Mouse (Mus musculus): ENCODE data around the gene Dnaja3. TPM values are rescaled to one million over a fixed set of nuclear protein-coding genes. Genes with fewer than 3 reads are reported as not detected.
"Not testable (repeated sequence)": the region's sequence is repeated elsewhere in the genome, so short reads cannot be mapped to it uniquely, and the experiment has no call there.

Dnaja3 gene
- polyA plus RNA-seq, 2 experiments from 2014 or later = 24.4 to 29.0 TPM

GRCm38 (mm10) chr16:4674091-4674490, 34.3 kb downstream of the Dnaja3 start:
- ATAC-seq = peak; percentile 94

DNA sequence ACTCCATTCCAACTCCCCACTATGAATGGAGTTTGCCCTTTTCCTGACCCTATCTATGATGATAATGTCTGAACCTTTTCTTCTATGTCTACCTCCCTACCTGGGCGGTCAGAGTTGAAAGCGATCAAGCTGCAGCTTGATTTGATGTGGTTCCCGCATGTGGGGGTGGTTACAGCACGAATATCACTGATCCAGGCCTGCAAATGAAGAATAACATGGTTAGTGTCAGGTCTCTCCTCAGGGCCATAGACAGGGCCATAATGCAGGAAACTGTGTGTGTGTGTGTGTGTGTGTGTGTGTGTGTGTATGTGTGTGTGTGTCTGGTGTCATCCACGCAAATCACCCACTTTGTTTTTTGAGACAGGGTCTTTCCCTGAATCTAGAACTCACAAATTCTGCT, 37.0 kb downstream of the Dnaja3 start:
- ATAC-seq = no peak

- no peak for ATAC-seq
Observed at GRCm38 (mm10) chr16:4678080-4678479, 38.3 kb downstream of the Dnaja3 start.

DNA sequence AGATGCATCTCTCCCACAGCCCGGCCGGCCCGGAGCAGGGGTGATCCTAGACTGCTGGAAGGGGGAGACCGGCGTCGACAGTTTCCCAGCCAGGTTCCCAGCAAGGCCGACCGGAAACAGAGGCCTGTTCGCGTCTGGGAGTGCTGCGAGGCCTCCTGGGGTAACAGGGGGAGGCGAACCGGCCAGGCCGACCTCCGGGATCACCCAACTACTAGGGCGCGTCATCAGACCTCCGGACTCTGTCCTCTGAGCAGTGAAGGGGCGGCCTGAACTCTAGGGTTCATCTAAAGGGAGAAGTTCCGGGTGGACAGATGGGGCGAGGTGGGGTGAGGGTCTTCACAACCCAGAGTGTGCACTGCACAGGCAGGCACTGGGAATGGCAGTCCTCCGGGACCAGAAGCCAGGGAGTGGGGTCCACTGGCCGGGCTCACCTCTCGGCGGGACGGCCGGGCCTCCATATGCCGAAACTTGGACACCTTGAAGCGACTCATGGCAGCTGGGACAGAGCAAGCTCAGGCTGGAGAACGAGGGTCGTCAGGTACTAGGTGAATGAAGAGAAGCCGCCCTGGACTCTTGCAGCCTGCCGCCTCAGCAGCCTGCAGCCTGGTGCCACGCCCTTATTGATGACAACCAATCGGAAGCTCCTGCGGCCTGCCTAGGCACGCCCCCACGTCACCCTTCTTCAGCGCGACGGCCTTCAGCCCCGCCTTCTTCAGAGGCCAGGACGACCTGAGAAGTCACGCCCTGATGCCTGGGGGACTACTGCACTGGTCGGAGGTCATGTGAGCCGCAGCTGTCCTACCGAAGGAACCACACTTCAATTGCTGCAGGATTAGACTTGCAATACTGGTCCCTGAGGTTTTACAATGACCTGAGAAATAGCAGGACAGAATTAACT, 39.6 kb downstream of the Dnaja3 start, which contains the start of gene Coro7:
Gene Coro7, minus strand, starts transcription at position 657 of the 898 bp plus-strand sequence.
- peak; percentile 78 for ATAC-seq

GRCm38 (mm10) chr16:4680922-4681455, 41.2 kb downstream of the Dnaja3 start:
- not testable (repeated sequence) for ATAC-seq

- no peak for ATAC-seq
Observed at GRCm38 (mm10) chr16:4682628-4683179, 42.9 kb downstream of the Dnaja3 start.

- ATAC-seq = no peak
Observed at GRCm38 (mm10) chr16:4683193-4683580, 43.4 kb downstream of the Dnaja3 start.

- ATAC-seq = peak; percentile 77
Observed at GRCm38 (mm10) chr16:4683581-4684456, 44.0 kb downstream of the Dnaja3 start.

DNA sequence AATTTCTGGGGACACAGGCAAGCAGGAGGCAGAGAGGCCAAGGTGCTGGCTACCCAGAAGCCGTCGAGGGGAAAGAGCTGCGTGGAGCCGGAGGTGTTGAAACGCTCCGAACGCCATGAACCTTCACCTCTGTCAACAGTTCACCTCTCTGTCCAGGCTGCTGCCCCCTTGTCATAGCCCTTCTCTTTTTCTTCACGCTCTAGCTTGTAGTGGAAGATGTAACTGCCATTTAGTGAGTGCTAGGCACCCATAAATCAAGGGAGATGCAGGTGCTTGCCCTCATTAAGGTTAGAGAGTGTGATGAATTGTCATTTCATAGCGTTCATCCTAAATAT, 44.6 kb downstream of the Dnaja3 start:
- ATAC-seq = no peak

GRCm38 (mm10) chr16:4689371-4689770, 49.6 kb downstream of the Dnaja3 start:
- not testable (repeated sequence) for ATAC-seq

DNA sequence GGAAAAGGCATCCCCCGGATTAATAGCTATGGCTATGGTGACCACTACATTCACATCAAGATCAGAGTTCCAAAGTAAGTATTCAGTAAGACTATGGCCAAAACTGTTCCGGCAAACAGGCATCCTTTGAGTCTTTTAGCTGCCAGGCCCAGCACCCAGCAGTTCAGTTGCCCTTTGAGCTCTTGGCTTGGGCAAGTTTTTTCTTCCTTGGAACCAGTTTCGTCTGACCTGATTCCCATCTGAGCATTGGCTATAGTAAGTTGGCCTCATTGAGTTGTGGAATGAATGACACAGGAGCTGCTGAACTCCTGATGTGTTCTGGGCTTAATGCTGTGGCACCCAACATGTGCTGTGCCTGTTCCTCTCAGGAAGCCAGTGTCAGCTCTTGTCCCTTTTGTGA, 61.4 kb downstream of the Dnaja3 start:
- ATAC-seq = no peak

DNA sequence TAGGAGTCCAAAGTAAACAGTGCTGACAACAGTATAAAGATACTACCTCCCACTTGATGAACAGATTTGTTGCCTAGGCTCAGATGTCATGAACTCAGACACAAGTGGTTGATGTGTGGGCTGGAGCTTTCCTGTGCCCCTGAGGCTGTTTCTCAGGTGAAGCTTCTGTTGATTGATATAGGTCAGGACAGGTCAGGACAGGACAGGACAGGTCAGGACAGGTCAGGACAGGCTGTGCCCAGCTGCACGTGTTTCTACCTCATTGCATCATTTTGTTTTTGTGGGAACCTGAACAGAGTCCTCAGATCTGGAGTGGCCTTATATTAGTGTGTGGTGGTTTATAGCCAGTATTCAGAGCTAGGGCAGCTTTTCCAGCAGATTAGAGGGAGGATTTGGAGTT, 62.9 kb downstream of the Dnaja3 start:
- ATAC-seq = no peak

GRCm38 (mm10) chr16:4705541-4705940, 65.8 kb downstream of the Dnaja3 start:
- no peak for ATAC-seq

- ATAC-seq = no peak
Observed at GRCm38 (mm10) chr16:4711173-4711572, 71.4 kb downstream of the Dnaja3 start.

GRCm38 (mm10) chr16:4713861-4714710, 74.3 kb downstream of the Dnaja3 start:
- no peak for ATAC-seq

- no peak for ATAC-seq
Observed at GRCm38 (mm10) chr16:4717866-4718265, 78.1 kb downstream of the Dnaja3 start.

DNA sequence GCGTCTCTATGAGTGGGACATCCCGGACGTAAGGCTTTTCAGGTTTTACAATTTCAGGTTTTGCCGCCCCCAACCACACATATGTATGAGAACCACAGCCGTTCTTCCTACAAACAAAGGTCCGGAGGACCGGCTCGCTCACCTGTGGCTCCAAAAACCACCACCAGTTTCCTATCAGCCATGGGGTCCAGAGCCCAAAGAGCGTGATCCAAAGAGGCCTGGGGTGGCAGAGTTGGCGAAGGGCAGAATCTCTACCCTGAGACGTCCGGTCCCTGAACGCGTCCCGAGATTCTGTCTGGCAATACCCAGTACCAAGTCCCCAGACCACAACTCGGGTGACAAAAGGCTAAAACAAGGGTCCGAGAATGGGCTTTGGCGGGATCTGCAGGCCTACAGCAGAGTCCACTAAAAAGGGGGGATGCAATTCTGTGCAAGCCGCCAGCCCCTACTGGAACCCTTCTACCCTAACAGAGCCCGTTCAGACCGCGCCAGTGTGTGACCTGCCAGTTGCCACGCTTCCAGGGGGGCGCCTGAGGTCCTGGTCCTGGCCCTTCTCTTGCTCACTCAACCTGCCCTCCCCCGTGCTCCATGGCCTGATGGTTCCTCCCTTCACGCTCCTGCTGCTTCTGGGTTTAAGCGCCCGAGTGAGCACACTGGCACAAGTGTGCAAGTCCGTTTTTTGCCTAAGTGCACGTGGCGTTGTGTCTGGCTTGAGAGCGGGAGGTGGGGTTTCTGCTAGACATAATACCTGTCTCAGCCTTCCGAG, 79.1 kb downstream of the Dnaja3 start, which contains the start of gene Nmral1:
Gene Nmral1, minus strand, starts transcription at position 604 of the 766 bp plus-strand sequence.
- ATAC-seq = peak; percentile 68

GRCm38 (mm10) chr16:4722128-4722914, 82.5 kb downstream of the Dnaja3 start:
- ATAC-seq = no peak

- ATAC-seq = no peak
Observed at GRCm38 (mm10) chr16:4722915-4723209, 83.1 kb downstream of the Dnaja3 start.

DNA sequence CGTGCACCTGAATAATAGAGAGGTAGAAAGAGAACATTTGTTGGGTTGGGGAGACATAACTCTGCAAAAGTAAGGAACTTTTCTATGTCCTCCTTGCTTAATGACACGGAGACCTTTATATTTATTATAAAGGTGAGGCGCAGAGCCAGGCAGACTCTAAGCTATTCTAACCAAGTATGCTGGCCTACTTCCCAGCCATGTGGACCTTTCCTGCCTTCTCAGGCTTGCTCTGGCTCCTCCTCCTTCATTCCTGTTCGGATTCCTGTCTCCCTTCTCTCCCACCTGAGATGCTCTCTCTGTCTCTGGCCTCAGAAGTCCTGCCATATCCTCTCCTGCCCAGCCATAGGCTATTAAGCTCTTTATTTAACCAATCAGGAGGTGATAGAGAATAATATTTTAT, 85.5 kb downstream of the Dnaja3 start:
- no peak for ATAC-seq
